Mouse (Mus musculus) common myeloid progenitor, adult 5-6 weeks (primary cell): ENCODE results near the gene Irs1. TPM values are rescaled to one million over a fixed set of nuclear protein-coding genes. Genes with fewer than 3 reads are reported as not detected.

Experiments used
- ATAC-seq: replicated peaks from 2 replicates; pipeline ENCODE4 v1.8.0; 2016; ENCODE audit warnings: low read depth, mild to moderate bottlenecking, moderate TSS enrichment, inconsistent platforms; ENCODE audit not compliant: poor library complexity, severe bottlenecking
- total RNA-seq: library from RNA; stranded (forward); fragments of 200-1000, 187-1606 nt; gene quantifications from 2 replicates; pipeline ENCODE4 v1.2.3, GENCODE M21; 2017

Irs1 gene
- total RNA-seq, 1 experiment from 2014 or later, result not detected

DNA sequence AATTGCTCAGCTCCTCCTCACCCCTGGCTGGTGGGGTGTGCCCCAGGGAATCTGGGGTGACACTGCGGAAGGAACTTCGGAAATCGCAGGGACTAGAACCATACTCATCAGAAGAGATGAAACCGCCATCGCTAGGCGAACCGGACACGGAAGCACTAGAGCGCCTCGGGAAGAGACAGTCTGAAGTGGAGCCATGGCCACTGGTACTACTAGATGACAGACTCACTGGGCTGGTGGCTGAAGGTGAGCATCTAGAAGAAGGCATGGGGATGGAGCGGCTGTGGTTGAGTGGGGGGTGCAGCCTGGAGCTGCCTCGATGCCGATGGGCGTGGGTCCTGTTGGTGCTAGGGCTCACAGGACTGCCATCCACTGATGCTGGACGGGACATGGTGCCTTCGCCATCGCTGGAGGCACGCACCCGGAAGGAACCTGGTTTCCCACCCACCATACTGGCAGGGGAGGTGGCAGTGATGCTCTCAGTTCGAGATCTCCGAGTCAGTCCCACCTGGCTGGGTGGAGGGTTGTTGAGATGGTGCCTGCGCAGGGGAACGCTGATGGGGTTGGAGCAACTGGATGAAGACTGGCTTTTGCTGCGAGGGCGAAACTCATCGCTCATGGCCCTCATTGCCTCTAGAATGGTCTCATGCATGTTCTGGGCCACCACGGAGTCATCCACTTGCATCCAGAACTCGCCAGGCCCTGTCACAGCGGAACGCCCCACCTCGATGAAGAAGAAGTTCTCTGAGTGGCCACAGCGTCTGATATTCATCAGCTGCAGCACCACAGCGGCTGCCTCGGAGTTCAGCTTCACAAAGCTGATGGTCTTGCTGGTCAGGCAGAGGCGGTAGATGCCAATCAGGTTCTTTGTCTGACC is 1.9 kb downstream of the Irs1 start:
- ATAC-seq, result peak; percentile 3; the same call in 1 of the 2 replicates

DNA sequence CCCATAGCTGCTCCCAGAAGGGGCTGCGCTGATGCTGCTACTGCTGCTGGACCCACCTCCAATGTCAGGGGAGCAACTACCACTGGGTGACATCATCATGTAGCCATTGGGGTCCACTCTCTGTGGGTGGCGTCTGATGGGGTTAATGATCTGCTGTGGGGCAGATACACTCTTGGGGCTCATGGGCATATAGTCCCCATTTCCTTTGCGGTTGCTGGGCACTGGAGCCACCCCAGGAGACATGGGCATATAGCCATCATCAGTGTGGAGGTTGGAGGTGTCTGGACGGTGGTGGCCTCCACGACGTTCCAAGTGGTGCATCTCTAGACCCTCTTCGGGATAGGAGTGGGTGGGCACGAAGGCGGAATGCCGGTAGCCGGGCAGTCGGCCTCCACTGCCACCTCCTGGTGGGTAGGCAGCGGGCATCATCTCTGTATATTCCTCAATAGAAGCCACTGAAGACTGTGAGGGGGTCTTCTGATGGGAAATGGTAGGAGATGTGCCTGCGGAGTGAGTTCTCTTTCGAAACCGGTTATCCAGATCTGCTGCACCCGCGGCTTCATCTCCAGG is 2.7 kb downstream of the Irs1 start:
- ATAC-seq, result no peak

DNA sequence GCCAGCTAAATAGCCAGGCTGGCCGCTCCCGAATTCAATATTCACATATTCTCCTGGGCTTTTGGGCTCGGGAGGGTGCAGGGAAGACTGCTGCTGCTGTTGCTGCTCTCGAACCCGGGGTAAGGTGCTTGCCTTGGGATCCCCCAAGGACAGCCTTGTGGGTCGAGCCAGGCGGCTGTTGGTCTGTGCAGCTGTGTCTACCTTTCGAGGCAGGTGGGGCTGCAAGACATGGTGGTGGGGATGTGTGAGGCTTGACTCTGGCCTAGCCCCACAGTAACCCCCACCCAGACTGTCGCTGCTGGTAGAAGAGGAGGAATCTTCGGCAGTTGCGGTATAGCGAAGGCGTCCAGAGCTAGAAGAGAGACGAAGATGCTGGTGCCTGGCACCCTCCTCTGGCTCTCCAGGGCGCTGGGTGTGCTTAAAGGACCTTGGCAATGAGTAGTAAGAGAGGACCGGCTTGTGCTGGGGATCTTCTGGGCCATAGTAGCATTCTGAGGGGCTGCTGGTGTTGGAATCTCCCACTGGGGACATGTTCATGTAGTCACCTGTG is 3.4 kb downstream of the Irs1 start:
- no peak for ATAC-seq

DNA sequence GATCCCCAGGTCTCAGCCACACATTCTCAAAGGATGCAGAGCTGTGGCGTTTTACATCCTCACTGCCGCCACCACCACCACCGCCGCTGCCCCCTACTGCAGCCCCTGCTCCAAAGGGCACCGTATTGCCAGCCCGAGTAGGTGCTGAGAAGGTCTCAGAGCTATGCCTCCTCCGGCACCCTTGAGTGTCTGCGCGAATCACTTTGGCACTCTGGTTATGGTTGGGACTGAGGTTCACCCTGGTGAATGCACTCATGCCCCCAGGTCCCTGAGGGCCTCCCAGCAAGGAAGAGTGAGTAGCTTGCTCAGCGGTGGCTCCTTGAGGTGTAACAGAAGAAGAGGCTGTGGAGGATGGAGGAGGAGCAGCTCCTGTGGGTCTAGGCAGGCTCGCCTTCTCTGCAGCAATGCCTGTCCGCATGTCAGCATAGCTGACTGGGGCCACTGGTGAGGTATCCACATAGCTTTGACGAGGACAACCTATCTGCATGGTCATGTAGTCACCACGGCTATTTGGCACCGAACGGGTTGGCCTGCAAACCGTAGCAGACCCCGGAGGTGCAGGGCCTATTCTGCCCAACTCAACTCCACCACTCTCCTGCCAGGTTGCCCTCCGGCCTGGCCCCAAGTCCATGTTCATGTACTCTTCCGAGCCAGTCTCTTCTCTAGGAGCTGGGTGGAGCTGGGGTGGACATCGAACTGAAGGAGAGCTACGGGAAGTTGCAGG is 4.0 kb downstream of the Irs1 start:
- ATAC-seq, result no peak

DNA sequence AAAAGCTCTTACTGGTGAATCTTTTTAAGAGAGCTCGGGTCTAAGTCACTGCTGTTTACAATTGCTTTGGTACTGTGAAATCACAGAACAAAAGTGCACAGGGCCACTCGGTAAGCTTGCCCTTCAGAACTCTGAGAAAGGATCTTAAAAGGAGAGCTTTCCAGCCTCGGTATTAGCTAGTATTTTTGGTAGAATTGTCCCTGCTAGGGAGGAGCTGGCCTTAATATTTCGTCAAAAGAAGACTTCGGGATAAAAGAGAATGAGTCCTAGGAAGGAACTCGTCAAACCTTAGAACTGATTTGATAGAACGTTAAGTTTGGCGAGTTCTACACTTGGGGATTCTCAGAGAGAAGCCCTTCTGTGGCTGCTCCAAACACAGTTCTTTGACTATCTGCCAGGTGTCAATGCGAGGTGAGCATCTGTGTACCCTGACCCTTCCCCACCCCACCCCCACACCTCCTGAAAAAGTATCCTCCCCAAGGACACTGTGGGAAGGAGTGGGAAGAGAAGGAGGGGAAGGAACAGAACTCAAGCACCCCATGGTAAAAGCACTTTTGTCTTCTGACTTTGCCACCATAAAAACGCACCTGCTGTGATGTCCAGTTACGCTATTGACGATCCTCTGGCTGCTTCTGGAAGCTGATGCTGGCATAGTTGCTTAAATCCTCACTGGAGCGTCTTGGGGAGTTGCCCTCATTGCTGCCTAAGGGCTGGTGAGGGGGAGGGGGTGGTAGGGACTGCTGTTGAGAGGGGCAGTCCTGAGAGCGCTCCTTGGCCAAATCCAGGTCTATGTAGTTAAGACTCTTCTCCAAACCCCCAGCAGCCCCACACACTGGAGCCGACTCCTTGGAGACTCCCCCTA is 4.8 kb downstream of the Irs1 start:
- no peak for ATAC-seq

DNA sequence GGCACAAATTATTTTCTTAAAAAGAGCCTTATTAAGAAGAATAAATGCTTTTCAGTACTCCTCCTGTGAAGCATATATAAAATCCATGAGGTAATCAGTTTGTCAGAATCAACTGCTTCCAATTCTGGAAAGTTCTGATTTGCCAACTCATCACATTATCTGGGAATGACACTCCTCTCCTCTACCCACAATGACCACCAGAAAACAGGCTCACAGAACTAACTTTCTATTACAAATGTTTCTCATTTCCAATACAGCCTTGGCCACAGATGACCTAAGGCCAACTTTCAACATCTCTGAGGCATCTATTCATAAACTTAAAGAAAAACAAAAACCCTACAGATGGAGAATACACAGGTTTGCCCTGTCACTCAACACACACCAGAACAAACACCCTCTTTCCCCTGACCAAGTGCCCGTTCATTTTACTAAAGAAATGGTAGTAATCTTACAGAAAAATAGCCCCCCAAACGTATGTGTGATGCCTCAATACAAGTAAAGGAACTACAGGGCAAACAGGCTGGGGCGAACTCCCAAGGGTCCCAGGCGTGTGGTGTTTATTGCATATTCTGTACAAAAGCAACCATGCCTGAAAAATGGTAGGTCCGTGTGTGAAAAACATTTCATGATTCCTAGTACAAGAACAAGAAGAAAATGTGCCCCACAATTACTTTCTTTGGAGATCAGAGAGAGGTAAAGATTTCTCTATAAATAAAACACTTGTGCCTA is 5.6 kb downstream of the Irs1 start:
- ATAC-seq, result no peak

DNA sequence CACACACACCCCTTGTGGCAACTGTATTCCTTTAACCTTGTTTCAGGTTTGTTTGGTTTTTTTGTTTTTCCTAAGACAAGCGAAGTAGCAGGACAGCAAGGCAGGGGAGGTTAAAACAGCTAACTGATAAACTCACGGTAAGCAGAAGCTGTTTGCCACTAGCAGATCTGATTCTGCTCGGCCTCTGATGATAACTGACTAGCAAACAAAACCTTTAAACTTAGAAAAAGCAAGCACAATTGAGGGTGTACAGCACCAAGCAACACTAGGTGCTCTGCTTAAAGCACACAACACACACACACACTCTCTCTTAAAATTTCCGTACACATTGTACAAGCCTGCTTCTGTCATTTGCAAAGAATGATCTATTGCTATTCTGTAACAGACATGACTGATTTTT is 6.8 kb downstream of the Irs1 start:
- no peak for ATAC-seq

DNA sequence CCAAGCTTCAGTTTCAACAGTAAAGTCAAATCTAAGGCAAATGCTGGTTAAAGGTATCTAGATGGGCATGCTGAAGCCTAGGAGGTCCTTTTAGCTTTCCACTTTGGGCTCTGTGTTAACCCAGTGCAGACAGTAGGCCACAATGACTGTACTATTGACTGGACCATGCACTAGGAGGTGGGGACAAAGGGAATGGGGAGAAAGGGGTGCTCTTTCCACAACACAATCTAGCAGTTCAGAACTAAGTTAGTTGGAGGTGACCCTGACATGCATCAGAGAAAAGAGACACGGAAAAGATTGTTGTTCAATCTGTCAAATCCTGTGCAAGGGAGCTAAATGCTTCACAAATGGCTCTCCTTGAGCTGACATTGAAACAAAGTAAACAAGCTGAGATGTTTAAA is 7.3 kb downstream of the Irs1 start:
- ATAC-seq, result no peak

DNA sequence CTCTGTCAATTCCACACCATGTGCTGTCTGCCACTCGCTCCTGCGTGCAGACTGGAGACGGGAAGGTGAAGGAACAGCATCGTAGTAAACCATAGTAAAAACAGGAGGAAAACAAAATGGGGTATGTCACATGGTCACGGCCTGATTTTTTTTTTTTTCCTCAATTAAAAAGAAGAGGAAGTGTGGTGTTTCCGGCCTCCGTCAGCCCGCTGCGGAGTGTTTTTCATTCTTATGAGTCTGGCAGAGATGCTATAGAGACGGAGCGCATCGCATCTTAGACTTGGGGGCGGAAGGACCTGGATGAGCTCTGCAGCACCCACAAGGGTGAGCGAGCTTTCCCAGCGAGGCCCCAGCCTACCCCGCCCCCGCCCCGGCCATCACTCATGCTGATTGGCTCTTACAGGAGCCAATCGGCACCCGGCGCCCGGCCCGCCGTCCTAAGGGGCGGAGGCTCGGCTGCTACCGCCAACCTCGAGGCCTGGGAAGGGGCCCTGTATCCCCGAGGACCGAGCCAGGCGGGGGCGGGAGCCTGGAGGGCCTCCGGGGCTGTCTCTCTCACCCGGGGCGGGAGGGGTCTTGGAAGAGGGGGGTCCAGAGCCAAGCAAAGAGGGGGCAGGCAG is 8.1 kb downstream of the Irs1 start:
- ATAC-seq, result peak; percentile 96

DNA sequence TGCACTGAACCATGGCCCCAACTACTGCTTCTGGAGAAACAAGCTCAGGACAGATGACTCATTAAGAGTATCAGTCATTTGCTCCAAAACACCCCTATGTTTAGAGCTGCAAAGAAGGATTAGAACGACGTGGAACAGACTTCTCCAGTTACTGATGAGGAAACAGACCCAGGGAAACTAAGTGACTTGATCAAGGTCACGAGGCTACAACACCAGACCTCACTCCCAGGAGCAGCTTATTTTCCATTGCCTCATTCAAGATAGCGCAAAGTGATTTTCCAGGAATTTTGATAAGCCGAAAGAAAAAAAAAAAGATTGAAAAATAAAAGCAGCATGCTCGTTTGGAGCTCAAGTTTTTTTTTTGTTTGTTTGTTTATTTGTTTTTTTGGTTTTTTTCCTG is 9.4 kb downstream of the Irs1 start:
- no peak for ATAC-seq

DNA sequence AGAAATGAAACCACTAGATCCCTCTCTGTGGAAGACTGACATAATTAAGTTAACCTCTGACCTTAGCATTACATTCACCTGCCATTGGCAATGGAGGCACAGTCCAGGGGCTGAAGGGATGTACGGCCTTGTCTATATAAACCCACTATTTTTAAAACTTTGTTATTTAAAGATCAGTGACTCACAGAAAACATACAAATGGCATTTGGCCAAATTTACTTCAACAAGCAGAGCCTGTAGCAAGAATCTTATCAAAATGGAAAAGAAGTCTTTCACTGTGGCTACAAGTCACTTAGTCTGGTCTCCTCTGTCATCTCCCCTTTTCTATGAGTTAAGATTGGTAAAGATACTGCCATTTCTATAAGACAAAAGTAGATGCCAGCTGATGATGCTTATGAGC is 11.4 kb downstream of the Irs1 start:
- no peak for ATAC-seq

DNA sequence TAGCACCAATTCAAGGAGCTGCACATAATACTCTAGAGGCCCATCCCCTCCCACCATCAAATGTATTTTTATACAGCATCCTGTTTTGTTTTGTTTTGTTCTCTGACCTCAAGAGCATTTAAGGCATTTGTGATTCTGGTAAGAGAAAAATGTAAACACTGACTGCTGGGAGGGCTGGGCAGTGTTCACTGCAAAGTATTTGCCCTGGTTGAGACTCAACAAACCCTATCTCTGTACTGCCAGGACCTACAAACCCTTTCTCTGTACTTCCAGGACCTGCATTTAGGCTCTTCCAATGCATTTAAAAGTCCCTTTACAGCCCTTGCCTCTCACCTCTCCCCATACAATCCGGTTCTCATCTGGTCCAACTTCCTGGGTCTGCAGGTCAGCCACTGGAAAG is 16.9 kb downstream of the Irs1 start:
- ATAC-seq, result no peak

DNA sequence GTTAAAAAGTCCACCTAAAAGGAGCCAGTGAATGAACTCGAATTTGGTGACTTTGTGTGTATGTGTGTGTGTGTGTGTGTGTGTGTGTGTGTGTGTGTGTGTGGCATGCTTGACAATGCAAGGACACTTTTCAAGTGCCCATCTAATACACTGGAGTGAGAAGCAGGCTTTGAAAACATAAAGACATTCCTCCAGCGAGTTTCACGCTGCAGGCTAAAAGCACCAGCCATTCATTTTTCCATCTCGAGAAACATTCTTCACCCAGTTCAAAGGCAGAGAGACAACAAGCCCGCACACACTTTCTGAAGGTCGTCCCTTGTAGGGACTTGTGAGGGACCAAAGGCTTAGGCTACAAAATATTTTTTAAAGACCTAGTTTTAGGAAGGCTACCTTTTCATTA is 17.7 kb downstream of the Irs1 start:
- ATAC-seq, result no peak

DNA sequence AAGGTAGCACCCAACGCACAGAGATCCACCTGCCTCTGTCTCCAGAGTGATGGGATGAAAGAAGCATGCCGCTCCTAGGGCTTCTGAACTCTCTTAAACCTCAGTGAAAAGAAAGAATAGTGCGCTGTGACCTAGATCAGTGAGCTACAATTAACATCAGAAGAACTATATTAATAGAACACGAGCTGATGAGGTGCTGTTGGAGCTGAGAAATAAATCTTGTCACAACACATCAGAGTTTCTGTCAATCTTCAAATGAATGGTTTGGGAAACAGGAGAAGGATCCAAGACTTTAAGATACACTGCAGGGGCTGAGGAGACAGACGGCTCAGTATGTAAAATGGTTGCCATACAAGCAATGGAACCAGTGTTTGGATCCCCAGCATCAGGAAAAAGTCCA is 19.0 kb downstream of the Irs1 start:
- ATAC-seq, result no peak

DNA sequence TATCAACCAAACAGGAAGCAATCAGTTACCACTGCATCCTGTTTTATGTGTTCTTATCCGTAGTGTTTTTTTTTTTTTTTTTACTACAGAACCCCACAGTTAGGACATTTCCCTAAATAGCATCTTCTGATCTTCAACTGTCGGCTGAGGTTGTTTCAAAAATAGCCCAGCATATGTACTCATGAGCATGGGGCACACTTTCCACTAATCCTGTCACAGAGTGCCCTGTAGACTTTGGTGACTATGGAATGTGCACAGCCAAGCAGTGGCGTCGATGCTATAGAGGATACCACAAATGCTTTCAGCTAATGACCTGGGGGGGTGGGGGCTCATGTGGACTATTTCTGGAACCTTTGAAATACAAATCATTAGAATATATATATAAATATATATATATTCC is 23.7 kb downstream of the Irs1 start:
- ATAC-seq, result no peak

DNA sequence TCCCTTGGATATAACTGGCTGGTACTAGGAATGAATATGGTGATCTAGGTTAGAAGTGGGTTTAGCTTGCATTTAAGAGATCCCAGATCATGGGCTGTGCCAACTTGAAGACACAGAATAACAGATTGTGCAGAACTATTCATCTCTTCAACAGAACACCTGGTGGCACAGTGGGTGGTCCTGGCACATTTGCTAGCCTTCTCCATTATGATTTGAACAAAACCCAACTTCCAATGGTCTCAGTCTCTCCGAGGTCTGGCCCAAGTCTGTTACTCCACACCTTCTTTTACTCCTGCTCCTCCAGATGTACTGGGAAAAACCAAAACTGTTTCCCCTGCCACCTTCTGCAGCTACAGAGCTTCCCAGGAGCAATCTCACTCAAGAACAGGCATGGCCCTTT is 28.9 kb downstream of the Irs1 start:
- no peak for ATAC-seq

DNA sequence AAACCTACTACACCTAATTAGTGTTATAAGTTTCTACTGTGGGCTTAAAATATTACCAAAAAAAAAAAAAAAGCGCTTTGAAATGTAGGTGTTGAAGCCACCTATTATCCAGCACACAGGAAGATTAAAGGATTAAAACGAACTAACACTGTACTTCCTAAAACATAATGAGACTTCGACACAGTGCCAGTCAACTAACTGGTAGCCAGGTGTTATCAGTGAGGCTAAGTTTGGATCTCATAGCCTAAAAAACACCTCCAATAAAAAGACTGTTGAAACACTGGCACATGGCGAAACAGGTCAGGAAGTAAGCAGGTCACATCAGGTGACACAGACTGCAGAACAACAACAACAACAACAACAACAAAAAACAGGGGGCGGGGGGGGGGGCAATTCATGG is 29.6 kb downstream of the Irs1 start:
- no peak for ATAC-seq

DNA sequence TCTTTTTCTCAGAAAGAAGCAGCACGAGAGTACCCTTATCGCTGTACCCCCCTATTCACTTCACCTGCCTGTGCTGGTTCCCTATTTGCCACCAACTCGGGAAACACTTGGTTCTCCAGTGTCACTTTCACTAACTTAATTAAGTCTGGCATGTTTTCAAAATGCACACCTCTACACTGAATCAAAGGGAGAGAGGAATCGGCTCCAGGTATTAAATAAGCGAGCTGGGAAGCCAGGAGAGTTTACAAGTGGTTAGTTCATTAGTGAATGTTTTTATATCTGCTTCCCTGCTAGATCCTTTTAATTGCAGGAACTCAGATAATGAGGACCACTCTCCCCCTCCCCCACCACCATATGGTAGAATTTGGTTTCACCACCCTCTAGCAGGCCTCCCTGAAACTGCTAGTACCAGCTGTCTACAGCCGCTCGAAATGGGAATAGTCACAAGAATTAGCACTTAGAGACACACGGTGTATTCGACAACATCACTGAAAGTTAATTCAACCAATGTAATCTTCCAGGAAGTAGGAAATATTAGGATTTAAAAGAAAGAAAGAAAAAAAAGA is 30.1 kb downstream of the Irs1 start:
- ATAC-seq, result no peak

DNA sequence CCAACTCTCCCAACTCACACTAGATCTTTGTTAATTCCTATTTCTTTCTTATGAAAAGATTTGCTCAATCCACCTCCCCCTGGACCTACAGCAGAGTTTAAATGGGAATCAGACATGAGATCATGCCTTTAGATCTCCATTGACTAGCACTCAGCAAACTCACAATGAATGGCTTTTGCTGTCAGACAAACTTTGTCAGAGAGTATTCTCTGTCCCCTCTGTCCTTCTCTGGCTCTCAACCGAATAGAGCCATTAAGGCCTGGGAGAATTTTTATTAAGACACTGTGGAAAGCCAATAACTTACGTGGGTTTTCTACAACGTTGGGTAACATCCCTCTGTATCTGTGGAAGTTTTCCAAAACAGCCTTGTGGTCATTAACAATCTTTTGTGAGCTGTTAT is 31.2 kb downstream of the Irs1 start:
- ATAC-seq, result no peak
